Mouse (Mus musculus) embryonic fibroblast, embryonic 13.5 days (primary cell): ENCODE results near the gene Klhl31.

ENCODE experiments used
- CTCF ChIP-seq: IDR thresholded peaks from 2 replicates; pipeline ENCODE4 v1.5.1; 2011; ENCODE audit warnings: mild to moderate bottlenecking, control low read depth, low read length, moderate library complexity, borderline replicate concordance; ENCODE audit not compliant: insufficient read depth
- POLR2A ChIP-seq: IDR thresholded peaks from 2 replicates; pipeline ENCODE4 v1.6.1; 2011; ENCODE audit warnings: low read depth, mild to moderate bottlenecking, control low read depth, low read length, moderate library complexity

- TF ChIP-seq CTCF: no peak
- no peak for TF ChIP-seq POLR2A
Measured at GRCm38 (mm10) chr9:77692707-77693106, 56.4 kb downstream of the Klhl31 start.
